ENCODE assay signal across 9 mouse cellular contexts in genomic region chr10:62338176-62338575, GRCm38 (mm10). TPM values are rescaled to one million over a fixed set of nuclear protein-coding genes. Genes with fewer than 3 reads are reported as not detected.
DNase-seq lines count a peak whose midpoint lies in the region; ATAC-seq and TF ChIP-seq lines count a peak whose summit lies in the region.
"Had no signal": no experiment of that assay in that cellular context is flagged by ENCODE, and none has a peak within 500 bp of the region (broad histone marks: within the 10 kb centered on the region; RNA-seq: fewer than 3 reads in every experiment).

No protein-coding gene starts in this region.

- peaks cover 31% of the 10 kb centered on the region for H3K4me1 ChIP-seq in cerebellum, adult 2 months (ENCODE audit: control insufficient read depth, insufficient read depth, low read length)
- peaks cover 66% of the 10 kb centered on the region for H3K4me1 ChIP-seq in liver, embryonic 11.5 days (replicated peaks; ENCODE audit: control insufficient read depth, insufficient read depth, low read length)
- H3K4me1 ChIP-seq in hindbrain, embryonic 12.5 days, result peaks cover 29% of the 10 kb centered on the region

- H3K36me3 ChIP-seq in liver, embryonic 11.5 days (ENCODE audit: control insufficient read depth, insufficient read depth, low read length), result no peaks in the 10 kb centered on the region
- H3K36me3 ChIP-seq in hindbrain, embryonic 12.5 days, result no peaks in the 10 kb centered on the region
- no peaks in the 10 kb centered on the region for H3K36me3 ChIP-seq in myocyte (ENCODE audit: control insufficient read depth, insufficient read depth)

- H3K9ac ChIP-seq in liver, embryonic 11.5 days (ENCODE audit: low read depth, low read length), result no peak overlapping the region; the same call in 1 of the 2 replicates
- no peak overlapping the region for H3K9ac ChIP-seq in hindbrain, embryonic 12.5 days

- no peaks in the 10 kb centered on the region for H3K9me3 ChIP-seq in liver, embryonic 11.5 days (ENCODE audit: control insufficient read depth, low read length)
- no peaks in the 10 kb centered on the region for H3K9me3 ChIP-seq in hindbrain, embryonic 12.5 days (replicated peaks)

- H3ac ChIP-seq in myocyte (ENCODE audit: control insufficient read depth, insufficient read length), result no peak overlapping the region

- peak overlapping the region; percentile 75 for H3K4me2 ChIP-seq in liver, embryonic 11.5 days
- H3K4me2 ChIP-seq in hindbrain, embryonic 12.5 days (replicated peaks), result peak overlapping the region; percentile 92
- peak overlapping the region; percentile 93 for H3K4me2 ChIP-seq in myocyte (ENCODE audit: low read depth)

- H3K27me3 ChIP-seq in cerebellum, adult 2 months (ENCODE audit: control insufficient read depth, insufficient read depth, low read length), result no peaks in the 10 kb centered on the region
- no peaks in the 10 kb centered on the region for H3K27me3 ChIP-seq in liver, embryonic 11.5 days (replicated peaks; ENCODE audit: control insufficient read depth, insufficient read depth, low read length)
- H3K27me3 ChIP-seq in hindbrain, embryonic 12.5 days, result no peaks in the 10 kb centered on the region
- no peaks in the 10 kb centered on the region for H3K27me3 ChIP-seq in myocyte (ENCODE audit: control insufficient read depth, insufficient read depth, insufficient read length)

- H3K4me3 ChIP-seq in cerebellum, adult 2 months (replicated peaks; ENCODE audit: insufficient read depth, low read depth, low read length), result peak overlapping the region; percentile 75
- peak overlapping the region; percentile 48; the same call in 1 of the 2 replicates for H3K4me3 ChIP-seq in liver, embryonic 11.5 days (ENCODE audit: low read depth, low read length)
- H3K4me3 ChIP-seq in hindbrain, embryonic 12.5 days, result peak overlapping the region; percentile 61; the same call in 1 of the 2 replicates
- peak overlapping the region; percentile 76 for H3K4me3 ChIP-seq in myocyte

- 12% methylated on average over 9 of the region's 9 CpGs for WGBS in cerebellum, adult 2 months
- WGBS in liver, embryonic 11.5 days, result 54% methylated on average over 9 of the region's 9 CpGs
- 48% methylated on average over 9 of the region's 9 CpGs for WGBS in hindbrain, embryonic 12.5 days

- peaks cover 47% of the 10 kb centered on the region for H3K79me2 ChIP-seq in myocyte (ENCODE audit: control insufficient read depth, insufficient read depth)

- TF ChIP-seq CTCF in cerebellum, adult 2 months (IDR thresholded peaks at IDR 0.05; ENCODE audit: borderline replicate concordance, insufficient read depth, low read depth, low read length), result no peak

- ATAC-seq in cerebellum, adult (ENCODE audit: insufficient number of reproducible peaks, low FRiP score, low TSS enrichment), result no peak
- ATAC-seq in liver, embryonic 11.5 days (replicated peaks; ENCODE audit: low FRiP score), result no peak
- no peak for ATAC-seq in hindbrain, embryonic 12.5 days (ENCODE audit: low FRiP score)
- ATAC-seq: intestine, postnatal 0 days had no signal

- no peak for TF ChIP-seq POLR2A in cerebellum, adult 2 months (IDR thresholded peaks at IDR 0.05; ENCODE audit: borderline replicate concordance, insufficient read depth, low read length)
- TF ChIP-seq POLR2A in myocyte (IDR thresholded peaks at IDR 0.05; ENCODE audit: insufficient read length, low read depth), result peak; percentile 6

- DNase-seq in cerebellum, adult 2 months, result peak in 1 of 2 experiments; percentile 34
- no peak for DNase-seq in liver, embryonic 11.5 days (ENCODE audit: low spot score)
- DNase-seq in liver, result no peak
- no peak for DNase-seq in c-Kit-positive CD71-positive TER-119-positive erythroid progenitor cells, embryonic 14.5 days (ENCODE audit: low spot score)
- no peak for DNase-seq in gastrocnemius, adult 18-20 months (ENCODE audit: low spot score)

- peak overlapping the region; percentile 8 for H3K27ac ChIP-seq in cerebellum, adult 2 months (ENCODE audit: insufficient read depth, low read length)
- peak overlapping the region; percentile 17; the same call in 1 of the 2 replicates for H3K27ac ChIP-seq in liver, embryonic 11.5 days (ENCODE audit: low read depth, low read length)
- no peak overlapping the region for H3K27ac ChIP-seq in hindbrain, embryonic 12.5 days

TF ChIP-seq in myocyte, 11 proteins besides CTCF, POLR2A, EP300 and RAD21:
- TF ChIP-seq MYOG (IDR thresholded peaks at IDR 0.05; ENCODE audit: control insufficient read depth in 1 of 3, insufficient read depth in 1 of 3, insufficient read length in 2 of 3, low read depth in 2 of 3) (peak in 2 of 3 experiments; percentile 87 to 96), TCF12 (IDR thresholded peaks at IDR 0.05; ENCODE audit: insufficient read depth, poor library complexity, severe bottlenecking) (peak; percentile 14), TCF3 (IDR thresholded peaks at IDR 0.05; ENCODE audit: insufficient read length, low read depth) (peak; percentile 62), SRF (IDR thresholded peaks at IDR 0.05; ENCODE audit: control insufficient read depth, insufficient read length, low read depth) (no peak), MYOD1 (IDR thresholded peaks at IDR 0.05; ENCODE audit: control insufficient read depth in 1 of 3, insufficient read length in 2 of 3, low read depth in 2 of 3) (peak in 2 of 3 experiments; percentile 65 to 95)

RNA-seq across cellular contexts. Expression of gene Hk1, which starts 41.5 kb away (rescaled TPM):
- polyA plus RNA-seq in cerebellum, adult 2 months (2012; rRNA removed), result 206 and 213 TPM in 2 replicates
- polyA plus RNA-seq in liver, embryonic 11.5 days (2014; fragmentation: Nextera tagmentation; extraction: Ambion mirVana), result 123 and 141 TPM in 2 replicates
- polyA plus RNA-seq in hindbrain, embryonic 12.5 days (2016; fragmentation: Nextera tagmentation; extraction: Ambion mirVana), result 56.6 and 60.7 TPM in 2 replicates
- 103 TPM for polyA plus RNA-seq in myocyte (2012; fragmentation: generic; extraction: Trizol)
- total RNA-seq in gastrocnemius, adult 18-20 months (2021), result 1 to 10 TPM; 4.7 to 7.2 TPM
